Mouse (Mus musculus) myocyte (in vitro differentiated cells): Measurements from ENCODE around the gene Cldn6. TPM values are rescaled to one million over a fixed set of nuclear protein-coding genes. Genes with fewer than 3 reads are reported as not detected.

Experiments
- H3K27me3 ChIP-seq: one replicate; pipeline ENCODE4 v1.6.1; 2011; ENCODE audit not compliant: control insufficient read depth, insufficient read depth, insufficient read length
- H3K36me3 ChIP-seq: one replicate; pipeline ENCODE4 v1.6.1; 2011; ENCODE audit not compliant: control insufficient read depth, insufficient read depth
- H3K4me2 ChIP-seq: one replicate; pipeline ENCODE4 v1.6.1; 2011; ENCODE audit warnings: low read depth, control low read depth
- H3K4me3 ChIP-seq: one replicate; pipeline ENCODE4 v1.5.1; 2011; ENCODE audit warnings: mild to moderate bottlenecking, control low read depth, moderate library complexity
- H3K79me2 ChIP-seq: one replicate; pipeline ENCODE4 v1.6.1; 2011; ENCODE audit not compliant: control insufficient read depth, insufficient read depth
- H3ac ChIP-seq: one replicate; pipeline ENCODE4 v1.6.1; 2011; ENCODE audit not compliant: control insufficient read depth, insufficient read length
- CEBPB ChIP-seq: IDR thresholded peaks from 2 replicates; pipeline ENCODE4 v1.6.1; 2011; ENCODE audit warnings: mild to moderate bottlenecking, moderate library complexity; ENCODE audit not compliant: poor library complexity, insufficient read depth, severe bottlenecking
- E2F4 ChIP-seq: IDR thresholded peaks from one replicate; pipeline ENCODE4 v1.6.1; 2011; ENCODE audit warnings: mild to moderate bottlenecking, control low read depth, moderate library complexity; ENCODE audit not compliant: insufficient read depth
- MAX ChIP-seq: IDR thresholded peaks from one replicate; pipeline ENCODE4 v1.6.1; 2011; ENCODE audit warnings: low read depth, mild to moderate bottlenecking, control low read depth
- MYOD1 ChIP-seq, 3 experiments: IDR thresholded peaks; one replicate each; pipeline ENCODE4 v1.6.1; 2011; ENCODE audit warnings: control low read depth in 2 of 3, low read depth in 2 of 3, mild to moderate bottlenecking in 2 of 3, moderate library complexity in 1 of 3; ENCODE audit not compliant: insufficient read length in 2 of 3, control insufficient read depth in 1 of 3
- MYOG ChIP-seq, 3 experiments: IDR thresholded peaks; one replicate each; pipeline ENCODE4 v1.6.1; 2011; ENCODE audit warnings: control low read depth in 2 of 3, low read depth in 2 of 3, mild to moderate bottlenecking in 2 of 3; ENCODE audit not compliant: insufficient read length in 2 of 3, control insufficient read depth in 1 of 3, insufficient read depth in 1 of 3
- POLR2A ChIP-seq: IDR thresholded peaks from one replicate; pipeline ENCODE4 v1.6.1; 2011; ENCODE audit warnings: low read depth, mild to moderate bottlenecking, control low read depth, moderate library complexity; ENCODE audit not compliant: insufficient read length
- POLR2AphosphoS2 ChIP-seq: IDR thresholded peaks from one replicate; pipeline ENCODE4 v1.6.1; 2011; ENCODE audit warnings: low read depth, control low read depth; ENCODE audit not compliant: insufficient read length
- REST ChIP-seq: IDR thresholded peaks from one replicate; pipeline ENCODE4 v1.6.1; 2011; ENCODE audit warnings: mild to moderate bottlenecking, control low read depth, moderate library complexity; ENCODE audit not compliant: insufficient read depth, insufficient read length
- SRF ChIP-seq: IDR thresholded peaks from one replicate; pipeline ENCODE4 v1.6.1; 2011; ENCODE audit warnings: low read depth; ENCODE audit not compliant: control insufficient read depth, insufficient read length
- TCF12 ChIP-seq: IDR thresholded peaks from one replicate; pipeline ENCODE4 v1.6.1; 2011; ENCODE audit warnings: mild to moderate bottlenecking, control low read depth; ENCODE audit not compliant: poor library complexity, insufficient read depth, severe bottlenecking
- TCF3 ChIP-seq: IDR thresholded peaks from one replicate; pipeline ENCODE4 v1.6.1; 2011; ENCODE audit warnings: low read depth, control low read depth; ENCODE audit not compliant: insufficient read length
- USF1 ChIP-seq: IDR thresholded peaks from one replicate; pipeline ENCODE4 v1.6.1; 2011; ENCODE audit warnings: low read depth, mild to moderate bottlenecking, control low read depth, moderate library complexity
- polyA plus RNA-seq: library from polyadenylated mRNA; unstranded; fragments of >200 nt; fragmentation: generic; extraction: Trizol; gene quantifications from one replicate; pipeline ENCODE4 v1.2.1, GENCODE M21; 2012; ENCODE audit warnings: missing spikeins

Gene Cldn6
- polyA plus RNA-seq, 1 experiment: not detected

- TF ChIP-seq CEBPB (no peak), MYOD1 (IDR thresholded peaks at IDR 0.05; ENCODE audit: control insufficient read depth in 1 of 3, insufficient read length in 2 of 3, low read depth in 2 of 3) (no peak), USF1 (no peak), SRF (no peak), MAX (no peak), TCF3 (no peak), POLR2AphosphoS2 (no peak), TCF12 (no peak), REST (no peak), POLR2A (no peak), MYOG (IDR thresholded peaks at IDR 0.05; ENCODE audit: control insufficient read depth in 1 of 3, insufficient read depth in 1 of 3, insufficient read length in 2 of 3, low read depth in 2 of 3) (no peak), E2F4 (no peak)
- no peaks in the 10 kb centered on the region for H3K36me3 ChIP-seq
- H3K4me2 ChIP-seq: no peak overlapping the region
- H3K27me3 ChIP-seq: no peaks in the 10 kb centered on the region
- H3K4me3 ChIP-seq: no peak overlapping the region
- H3K79me2 ChIP-seq: peaks cover 3% of the 10 kb centered on the region
- H3ac ChIP-seq: no peak overlapping the region
These were observed 1.3 kb downstream of the Cldn6 start for GRCm38 (mm10) chr17:23680336-23680735.

- Histone ChIP-seq H3K79me2 (peaks cover 3% of the 10 kb centered on the region), H3K36me3 (no peaks in the 10 kb centered on the region), H3ac (no peak overlapping the region), H3K4me2 (no peak overlapping the region), H3K4me3 (no peak overlapping the region), H3K27me3 (no peaks in the 10 kb centered on the region)
- no peak for TF ChIP-seq CEBPB
These were observed 2.0 kb downstream of the Cldn6 start for GRCm38 (mm10) chr17:23681086-23681485.

- H3K36me3 ChIP-seq: no peaks in the 10 kb centered on the region
- H3K79me2 ChIP-seq: peaks cover under 1% of the 10 kb centered on the region
- no peaks in the 10 kb centered on the region for H3K27me3 ChIP-seq
- TF ChIP-seq MYOG (IDR thresholded peaks at IDR 0.05; ENCODE audit: control insufficient read depth in 1 of 3, insufficient read depth in 1 of 3, insufficient read length in 2 of 3, low read depth in 2 of 3) (no peak), TCF12 (no peak), E2F4 (no peak), SRF (no peak), POLR2A (no peak), REST (no peak), MYOD1 (IDR thresholded peaks at IDR 0.05; ENCODE audit: control insufficient read depth in 1 of 3, insufficient read length in 2 of 3, low read depth in 2 of 3) (no peak), MAX (no peak), CEBPB (no peak), POLR2AphosphoS2 (no peak), TCF3 (no peak), USF1 (no peak)
- H3ac ChIP-seq: no peak overlapping the region
- no peak overlapping the region for H3K4me3 ChIP-seq
- H3K4me2 ChIP-seq: no peak overlapping the region
These were observed 3.0 kb downstream of the Cldn6 start for GRCm38 (mm10) chr17:23682092-23682491.

- Histone ChIP-seq H3ac (no peak overlapping the region), H3K36me3 (no peaks in the 10 kb centered on the region), H3K79me2 (no peaks in the 10 kb centered on the region), H3K27me3 (no peaks in the 10 kb centered on the region), H3K4me2 (no peak overlapping the region), H3K4me3 (no peak overlapping the region)
- TF ChIP-seq TCF3: no peak
- TF ChIP-seq TCF12: no peak
- TF ChIP-seq MYOD1 (IDR thresholded peaks at IDR 0.05; ENCODE audit: control insufficient read depth in 1 of 3, insufficient read length in 2 of 3, low read depth in 2 of 3): no peak
- TF ChIP-seq POLR2A: no peak
- TF ChIP-seq MYOG (IDR thresholded peaks at IDR 0.05; ENCODE audit: control insufficient read depth in 1 of 3, insufficient read depth in 1 of 3, insufficient read length in 2 of 3, low read depth in 2 of 3): no peak
- TF ChIP-seq E2F4: no peak
- no peak for TF ChIP-seq POLR2AphosphoS2
- no peak for TF ChIP-seq REST
- TF ChIP-seq SRF: no peak
- TF ChIP-seq USF1: no peak
- TF ChIP-seq CEBPB: no peak
- TF ChIP-seq MAX: no peak
These were observed 3.5 kb downstream of the Cldn6 start for GRCm38 (mm10) chr17:23682530-23682929.

- no peak overlapping the region for H3K4me2 ChIP-seq
- no peak overlapping the region for H3K4me3 ChIP-seq
- H3ac ChIP-seq: no peak overlapping the region
These were observed 4.2 kb downstream of the Cldn6 start for GRCm38 (mm10) chr17:23683226-23683625.

More at GRCm38 (mm10) chr17:23683226-23683625, 4.2 kb downstream of the Cldn6 start:
- TF ChIP-seq MYOD1 (IDR thresholded peaks at IDR 0.05; ENCODE audit: control insufficient read depth in 1 of 3, insufficient read length in 2 of 3, low read depth in 2 of 3) (no peak), E2F4 (no peak), TCF3 (no peak), MAX (no peak), CEBPB (no peak), POLR2A (no peak), POLR2AphosphoS2 (no peak), SRF (no peak), TCF12 (no peak), MYOG (IDR thresholded peaks at IDR 0.05; ENCODE audit: control insufficient read depth in 1 of 3, insufficient read depth in 1 of 3, insufficient read length in 2 of 3, low read depth in 2 of 3) (no peak), USF1 (no peak), REST (no peak)
- Histone ChIP-seq H3K79me2 (no peaks in the 10 kb centered on the region), H3K36me3 (no peaks in the 10 kb centered on the region), H3K27me3 (no peaks in the 10 kb centered on the region)
